Mouse (Mus musculus): Measurements from ENCODE around the gene 4930562C15Rik.
"Not testable (repeated sequence)": the region's sequence is repeated elsewhere in the genome, so short reads cannot be mapped to it uniquely, and the experiment has no call there.

The 4930562C15Rik gene

DNA sequence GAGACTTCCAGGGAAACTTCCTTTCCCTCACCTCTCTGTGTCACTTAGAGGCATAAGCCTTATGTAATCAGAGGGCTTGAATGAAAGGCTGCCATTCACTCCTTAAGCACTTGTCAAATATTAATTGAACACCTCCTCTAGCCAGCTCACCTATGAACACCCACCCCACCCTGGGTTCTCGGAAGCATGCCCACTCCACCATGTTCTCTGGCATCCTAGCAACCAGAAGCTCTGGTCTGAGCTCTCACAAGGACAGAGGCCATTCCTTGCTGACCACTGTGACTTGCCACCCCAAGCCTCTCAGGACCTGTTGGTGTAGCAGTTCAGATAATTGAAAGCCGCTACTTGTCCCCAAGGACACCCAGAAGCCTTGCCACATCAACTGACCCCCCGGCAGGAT lies at the start of gene 4930562C15Rik:
Gene 4930562C15Rik (plus strand): TSS at position 226 of the 400 bp plus-strand sequence.
- no peak for DNase-seq (ENCODE audit: low spot score in 2 of 2)

DNA sequence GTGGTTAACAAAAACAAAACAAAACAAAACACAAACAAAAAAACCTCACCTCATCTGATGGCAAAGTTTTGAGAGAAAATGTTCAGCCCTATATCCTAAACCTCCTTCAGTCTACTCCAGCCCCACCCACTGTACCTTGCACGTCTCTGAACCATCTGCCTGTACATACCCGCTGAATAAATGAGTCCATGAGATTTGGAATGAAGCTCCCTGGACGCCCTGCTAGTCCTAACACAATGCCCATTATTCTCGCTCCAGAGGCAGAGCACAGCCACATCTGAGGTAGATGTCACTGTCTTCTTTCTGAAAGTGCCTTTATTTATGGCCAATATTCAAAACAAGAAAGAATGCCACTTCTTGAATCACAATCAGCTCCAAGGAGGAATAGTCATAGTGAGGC lies 49.5 kb upstream of the 4930562C15Rik start:
- DNase-seq (ENCODE audit: low spot score in 2 of 2) = no peak

DNA sequence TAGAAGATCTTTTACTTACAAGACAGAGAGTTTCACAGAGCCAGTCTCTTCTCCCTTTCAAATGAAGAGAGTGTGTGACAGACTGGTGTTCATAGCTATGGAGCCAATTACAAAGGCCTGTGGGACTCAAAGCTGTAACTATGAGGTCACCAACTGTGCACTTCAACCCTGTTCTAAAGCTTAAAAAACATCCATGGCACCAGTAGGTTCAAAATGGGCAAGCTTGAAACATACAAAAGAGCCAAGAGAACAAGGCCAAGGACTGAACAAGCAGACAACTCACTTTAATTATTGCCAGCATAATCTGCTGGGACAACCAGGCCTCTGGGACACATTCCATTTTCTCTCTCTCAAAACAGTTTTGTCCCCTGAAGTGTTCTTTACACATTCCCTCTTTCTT lies 47.0 kb upstream of the 4930562C15Rik start:
- no peak for DNase-seq (ENCODE audit: low spot score in 2 of 2)

DNA sequence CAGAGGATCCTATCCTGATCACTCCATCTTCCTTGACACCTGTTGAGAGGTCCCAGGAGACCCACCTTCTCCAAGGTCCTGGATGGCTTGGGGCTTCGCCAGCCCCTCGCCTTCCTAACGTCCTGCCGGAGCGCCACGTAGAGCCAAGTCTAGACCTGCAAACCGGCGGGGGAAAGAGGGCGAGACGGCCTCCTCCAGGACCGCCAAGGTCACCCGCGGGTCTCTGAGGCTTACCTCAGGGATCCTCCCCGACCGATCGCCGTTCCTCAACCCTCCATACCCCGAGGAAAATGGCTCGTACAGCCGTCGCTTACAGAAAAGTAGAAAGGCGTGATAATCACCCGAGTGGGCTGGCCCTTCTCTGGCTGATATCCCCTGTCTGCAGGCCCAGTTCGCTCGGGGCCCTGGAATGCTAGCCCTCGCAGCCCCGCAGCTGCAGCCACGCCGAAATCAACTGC lies 45.9 kb upstream of the 4930562C15Rik start:
- peak in 1 of 2 experiments; percentile 38 for DNase-seq (ENCODE audit: low spot score in 2 of 2)

DNA sequence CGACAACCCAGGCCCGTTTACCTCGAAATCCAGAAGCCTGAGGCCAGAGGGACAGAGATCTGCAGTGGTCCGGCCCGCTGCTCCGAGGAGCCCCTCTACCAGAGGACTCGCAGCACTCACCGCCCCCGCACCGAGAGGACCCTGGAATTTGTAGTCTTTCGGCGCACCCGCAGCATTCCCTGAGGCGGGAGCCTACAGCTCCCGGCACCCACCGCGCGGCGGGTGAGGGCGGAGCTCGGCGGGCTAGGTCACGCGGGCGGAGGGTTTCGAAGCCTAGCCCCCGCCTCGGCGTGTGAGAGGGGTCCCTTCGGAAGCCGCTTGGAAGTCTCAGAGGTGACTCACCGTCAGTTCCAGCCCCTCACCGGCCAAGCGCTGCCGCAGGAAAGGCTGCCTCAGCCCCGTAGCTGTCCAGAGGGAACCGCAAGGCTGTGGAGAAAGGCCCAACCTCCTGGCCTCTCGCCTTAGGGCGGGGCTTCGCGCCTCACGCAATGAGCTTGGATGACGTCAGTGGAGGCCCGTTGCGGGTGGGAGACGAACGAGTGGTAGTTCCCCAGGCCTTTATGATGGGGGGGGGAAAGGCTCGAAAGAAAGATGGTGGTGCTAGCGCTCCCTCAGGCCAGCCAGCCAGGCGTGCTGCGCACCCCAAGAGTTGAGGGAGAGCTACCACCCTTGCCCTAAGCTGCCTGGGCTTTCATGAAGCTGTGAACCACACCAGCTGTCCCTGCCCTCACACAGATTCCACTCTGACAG lies 45.2 kb upstream of the 4930562C15Rik start, which contains the start of gene Cdip1:
Gene Cdip1 (minus strand): TSS at position 483 of the 750 bp plus-strand sequence.
- peak; percentile 91 to 95 for DNase-seq (ENCODE audit: low spot score in 2 of 2)

DNA sequence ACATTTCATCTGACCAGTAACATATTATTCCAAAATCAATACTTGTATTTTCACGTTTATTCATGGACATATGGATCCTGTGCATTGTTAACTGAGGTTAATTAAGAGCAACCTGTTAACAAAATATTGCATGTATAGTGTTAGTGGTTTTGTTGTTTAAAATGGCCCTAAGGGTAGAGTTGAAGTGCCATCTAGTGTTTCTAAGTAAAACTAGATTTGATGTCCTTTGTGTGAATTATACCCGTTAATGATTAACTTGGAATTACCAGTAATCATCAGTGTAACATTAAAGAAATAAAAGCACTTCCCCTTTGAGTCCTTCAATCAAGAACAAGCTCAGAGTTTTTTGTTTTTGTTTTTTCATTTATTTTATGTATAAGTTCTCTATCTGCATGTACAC lies 43.9 kb upstream of the 4930562C15Rik start:
- DNase-seq (ENCODE audit: low spot score in 2 of 2) = no peak

DNA sequence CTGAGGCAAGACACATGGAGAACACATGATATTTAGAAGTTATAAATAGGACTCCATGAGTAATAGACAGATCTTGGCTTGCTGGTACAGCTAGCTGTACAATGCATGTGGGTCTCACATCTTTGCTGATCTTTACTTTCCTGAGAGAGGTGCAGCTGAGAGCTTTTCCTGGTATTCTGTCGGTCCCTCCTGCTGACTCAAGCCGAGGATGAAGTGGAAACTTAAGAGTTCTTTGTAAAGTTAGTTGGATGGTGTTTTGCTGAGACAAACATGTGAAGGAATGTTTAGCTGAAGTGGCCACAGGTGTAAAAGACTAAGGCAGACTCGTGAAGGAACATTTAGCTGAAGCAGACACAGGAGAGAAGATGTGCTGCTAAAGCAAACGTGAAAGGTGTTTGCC lies 38.6 kb upstream of the 4930562C15Rik start:
- no peak for DNase-seq (ENCODE audit: low spot score in 2 of 2)

DNA sequence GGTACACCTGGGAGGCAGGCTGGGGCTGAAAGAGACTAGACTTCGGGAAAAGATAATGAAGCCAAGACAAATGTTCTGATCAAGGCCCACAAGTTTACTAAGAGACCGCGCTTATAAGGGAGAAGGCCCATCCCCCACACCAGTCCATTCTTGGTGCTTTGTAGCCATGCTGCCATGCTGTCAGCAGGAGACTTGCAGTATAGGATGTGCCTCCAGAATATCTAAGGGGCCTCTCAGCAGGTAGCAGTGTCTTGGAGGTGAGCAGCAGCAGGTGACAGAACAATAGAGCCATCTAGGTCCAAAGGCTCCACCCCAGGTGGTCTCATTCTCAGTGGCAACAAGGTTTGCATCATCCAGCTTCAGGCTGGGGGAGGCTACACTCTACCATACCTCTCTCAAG lies 16.9 kb upstream of the 4930562C15Rik start:
- no peak for DNase-seq (ENCODE audit: low spot score in 2 of 2)

DNA sequence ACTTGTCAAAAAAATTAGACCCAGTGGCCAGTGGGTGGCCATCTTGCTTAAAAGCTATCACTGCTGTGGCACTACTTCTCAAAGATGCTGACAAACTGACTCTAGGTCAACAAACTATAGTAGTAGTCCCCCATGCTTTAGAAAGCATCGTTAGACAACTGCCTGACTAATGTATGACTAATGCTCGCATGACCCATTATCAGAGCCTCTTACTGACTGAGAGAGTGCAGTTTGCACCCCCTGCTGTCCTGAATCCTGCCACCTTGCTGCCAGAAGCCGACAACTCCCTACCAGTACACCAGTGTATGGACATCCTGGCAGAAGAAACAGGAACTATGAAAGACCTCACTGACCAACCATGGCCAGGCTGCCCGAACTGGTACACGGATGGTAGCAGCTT lies 10.8 kb upstream of the 4930562C15Rik start:
- not testable (repeated sequence) for DNase-seq (ENCODE audit: low spot score in 2 of 2)

DNA sequence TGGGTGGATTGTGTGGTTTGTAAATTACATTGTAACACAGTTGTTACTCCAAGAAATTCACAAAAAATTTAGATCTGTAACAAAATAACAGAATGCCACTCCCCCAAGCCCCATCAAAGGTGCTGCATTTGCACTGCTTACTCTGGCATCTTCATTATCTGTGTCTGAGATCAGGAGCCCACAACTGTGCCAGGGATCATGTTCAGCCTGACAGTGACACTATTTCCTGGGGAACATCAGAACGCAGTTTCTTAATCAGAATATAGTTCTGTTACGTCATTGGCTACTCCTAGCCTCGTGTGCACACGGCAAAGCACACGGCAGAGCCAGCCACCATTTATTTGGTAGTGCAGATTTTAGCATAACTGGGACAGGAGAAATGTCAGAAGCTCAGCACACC lies 7.6 kb upstream of the 4930562C15Rik start:
- no peak for DNase-seq (ENCODE audit: low spot score in 2 of 2)

DNA sequence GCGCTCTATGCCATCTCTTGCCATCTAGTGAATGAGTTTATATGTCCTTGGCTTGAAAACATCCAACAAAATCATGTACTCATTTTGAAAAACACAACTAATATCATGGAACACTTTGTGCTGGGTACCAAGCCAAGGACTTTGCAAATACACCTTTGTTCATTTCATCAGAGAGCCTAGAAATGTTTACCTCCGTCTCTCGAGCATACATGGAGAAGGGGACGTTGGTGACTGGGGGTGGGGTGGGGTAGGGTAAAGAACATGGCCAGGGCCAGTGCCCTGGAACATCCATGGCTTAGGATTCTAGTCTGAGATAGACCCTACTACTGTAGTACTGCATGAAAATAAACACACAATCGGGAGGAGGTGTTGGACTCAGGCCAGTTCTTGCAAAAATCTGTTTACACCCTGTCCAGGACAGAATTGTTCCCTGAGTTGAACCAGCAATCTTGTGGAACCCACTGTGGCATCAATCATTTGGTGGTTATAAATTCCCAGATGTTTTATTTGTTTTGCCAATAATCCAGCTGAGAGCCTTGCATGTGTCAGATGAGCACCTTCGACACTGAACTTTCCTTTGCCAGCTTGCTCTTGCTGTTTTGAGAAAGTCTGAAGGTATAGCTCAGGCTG lies 5.8 kb upstream of the 4930562C15Rik start:
- no peak for DNase-seq (ENCODE audit: low spot score in 2 of 2)

DNA sequence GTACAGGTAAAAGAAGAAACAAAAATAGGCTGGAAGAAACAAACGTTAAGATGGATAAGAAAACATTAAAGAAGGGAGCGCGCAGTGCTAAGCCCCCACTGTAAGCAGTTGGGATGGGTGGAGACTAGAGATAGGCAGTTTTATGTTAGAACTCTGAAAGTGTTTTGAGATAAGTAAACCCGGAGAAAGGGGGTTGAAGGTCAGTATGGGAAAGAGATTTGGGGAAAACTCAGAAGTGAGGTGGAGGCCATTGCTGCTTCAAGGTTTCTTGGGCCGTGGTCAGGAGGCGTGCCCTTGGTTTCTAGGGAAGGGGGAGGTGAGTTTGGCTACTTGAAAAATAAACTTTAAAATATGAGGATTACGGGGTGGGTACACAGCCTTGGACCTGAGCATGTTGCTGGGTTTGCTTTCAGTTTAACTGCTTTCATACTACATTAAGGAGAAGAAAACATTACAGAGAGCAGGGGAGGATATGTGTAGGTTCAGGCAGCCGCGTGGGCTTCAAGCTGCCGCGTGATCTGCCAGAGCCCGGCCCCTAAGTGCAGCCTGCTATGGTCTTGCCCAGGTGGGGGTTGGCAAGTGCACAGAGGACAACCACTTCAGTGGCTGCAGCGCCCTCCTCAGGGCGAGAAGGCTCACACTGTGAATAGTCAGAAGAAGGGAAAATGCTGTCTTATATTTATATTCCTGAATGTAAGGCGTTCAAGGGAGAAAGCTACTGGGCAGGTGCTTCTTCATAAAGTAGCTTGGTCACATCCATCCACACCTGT lies 3.4 kb upstream of the 4930562C15Rik start:
- DNase-seq (ENCODE audit: low spot score in 2 of 2) = peak in 1 of 2 experiments; percentile 21

DNA sequence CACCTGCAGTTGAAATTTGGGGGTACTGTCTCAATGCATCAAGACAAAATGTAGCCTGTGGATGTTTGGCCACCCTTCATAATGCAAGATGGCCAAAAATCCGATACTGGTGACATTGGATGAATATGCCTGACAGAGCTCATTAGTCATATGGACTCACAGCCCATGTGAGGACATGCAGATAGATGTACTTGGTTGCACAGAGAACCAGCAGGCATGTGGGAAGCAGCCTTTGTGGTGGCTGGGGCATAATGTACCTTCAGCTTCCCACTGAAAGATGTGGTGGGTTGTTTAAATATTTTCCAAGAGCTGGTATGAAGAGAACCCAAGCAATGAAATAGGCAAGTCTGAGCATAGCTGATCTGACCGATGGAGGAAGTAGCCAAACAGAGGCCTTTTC lies 1.4 kb upstream of the 4930562C15Rik start:
- DNase-seq (ENCODE audit: low spot score in 2 of 2) = no peak

DNA sequence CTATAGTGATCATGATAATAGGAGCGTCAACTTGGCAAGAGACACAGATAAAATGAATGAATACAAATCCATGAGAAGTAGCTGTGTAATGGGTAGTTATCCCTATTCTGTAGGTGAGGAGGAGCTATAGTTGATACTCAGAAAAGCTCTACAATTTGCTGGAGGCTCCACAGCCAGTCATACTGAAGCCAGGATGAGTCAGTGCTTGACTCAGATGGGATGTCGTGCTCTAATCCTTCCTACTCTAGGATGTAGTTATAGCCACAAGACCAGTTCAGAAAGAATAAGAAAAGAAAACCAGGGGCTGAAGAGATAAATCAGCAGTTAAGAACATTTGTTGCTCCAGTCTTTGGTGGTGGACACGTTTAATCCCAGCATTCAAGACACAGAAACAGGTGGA lies 2.4 kb downstream of the 4930562C15Rik start:
- no peak for DNase-seq (ENCODE audit: low spot score in 2 of 2)

DNA sequence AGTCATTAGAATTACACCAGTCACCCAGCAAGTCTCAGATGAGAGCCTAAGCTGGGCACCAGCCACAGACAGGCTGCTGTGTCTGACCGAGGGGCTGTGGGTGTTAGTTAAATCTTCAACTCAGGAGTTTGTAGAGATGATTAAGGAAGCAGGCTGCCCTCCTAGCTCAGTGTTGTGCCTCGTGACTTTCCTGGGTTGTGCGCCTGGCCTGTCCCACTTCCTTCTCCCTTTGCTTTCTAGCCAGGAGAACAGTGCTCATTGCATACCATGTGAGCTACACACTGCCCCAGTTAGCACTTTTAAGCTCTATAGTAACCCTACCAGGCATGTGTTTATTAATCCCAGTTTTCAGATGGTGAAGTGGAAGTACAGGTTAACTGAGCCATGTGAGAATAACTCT lies 4.3 kb downstream of the 4930562C15Rik start:
- DNase-seq (ENCODE audit: low spot score in 2 of 2) = no peak

DNA sequence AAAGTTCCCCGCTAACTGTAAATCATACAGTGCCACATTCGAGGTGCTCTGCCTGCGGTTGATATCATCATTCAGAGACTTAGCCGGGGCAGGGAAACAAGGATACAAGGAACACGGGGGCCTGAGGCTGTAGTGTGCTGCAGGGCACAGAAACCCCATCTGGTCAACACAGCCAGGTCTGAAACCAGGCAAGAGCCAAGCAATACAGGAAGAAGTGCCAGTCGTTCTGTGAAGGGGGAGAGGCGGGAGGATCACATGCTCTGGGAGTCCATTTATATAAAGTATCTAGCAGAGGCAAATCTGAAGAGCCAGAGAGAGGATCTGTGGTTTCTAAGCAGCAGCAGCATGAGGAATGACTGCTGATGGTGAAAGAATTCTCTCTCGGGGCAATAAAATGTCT lies 5.0 kb downstream of the 4930562C15Rik start:
- no peak for DNase-seq (ENCODE audit: low spot score in 2 of 2)

DNA sequence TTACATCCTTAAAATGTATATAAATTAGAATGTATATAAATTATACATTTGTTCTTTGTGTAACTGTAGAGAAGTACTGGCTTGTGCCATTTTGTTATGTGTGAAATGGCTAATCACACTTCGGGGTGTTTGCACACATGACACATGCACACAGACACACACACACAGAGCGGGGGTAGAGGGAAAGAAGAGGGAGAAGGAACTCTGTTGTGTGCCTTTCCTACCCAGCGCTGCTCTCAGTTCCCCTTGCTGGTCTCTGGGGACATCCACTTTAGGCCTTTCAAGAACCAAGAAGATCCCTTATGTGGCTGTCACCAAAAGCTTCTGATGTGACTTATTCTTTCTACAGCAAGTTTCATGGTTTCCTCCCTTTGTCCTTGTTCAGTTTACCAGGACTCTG lies 11.8 kb downstream of the 4930562C15Rik start:
- DNase-seq (ENCODE audit: low spot score in 2 of 2) = no peak

DNA sequence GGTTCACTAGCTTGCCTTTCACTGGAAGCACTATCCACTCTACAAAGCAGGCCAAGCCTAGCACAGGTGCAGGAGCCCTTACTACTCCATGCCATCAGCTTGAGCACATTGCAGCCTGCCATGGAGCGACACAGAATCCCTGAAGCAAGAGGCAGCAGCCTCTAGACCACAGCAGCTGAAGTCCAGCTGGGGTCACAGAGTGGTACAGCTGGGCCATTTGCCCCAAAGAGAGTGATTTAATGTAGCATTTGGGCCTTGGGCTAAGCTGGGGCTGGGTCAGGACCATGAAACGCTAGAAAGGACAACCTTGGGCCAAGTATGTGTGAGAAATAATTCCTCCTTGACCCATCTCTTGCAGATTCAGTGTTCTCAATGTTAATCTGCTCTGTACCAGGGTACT lies 12.9 kb downstream of the 4930562C15Rik start:
- no peak for DNase-seq (ENCODE audit: low spot score in 2 of 2)

DNA sequence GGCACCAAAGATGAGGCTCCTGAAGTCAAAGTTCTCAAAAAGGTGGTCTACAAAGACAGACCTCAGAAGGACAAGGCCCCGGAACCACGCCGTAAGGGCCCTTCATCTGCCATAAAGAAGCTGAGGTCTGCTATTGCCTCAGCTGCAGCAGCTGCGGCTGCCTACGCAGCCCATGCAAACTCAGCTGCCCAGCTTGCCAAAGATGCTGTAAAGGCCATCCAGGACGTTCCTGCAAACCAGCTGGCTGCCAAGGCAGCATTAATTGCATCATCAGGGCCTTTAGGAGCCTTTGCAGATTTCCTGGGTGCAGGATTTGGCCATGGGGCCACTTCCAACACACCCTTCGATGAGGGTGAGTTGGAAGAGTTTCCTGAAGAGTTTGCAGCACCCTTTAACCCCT lies 15.1 kb downstream of the 4930562C15Rik start:
- no peak for DNase-seq (ENCODE audit: low spot score in 2 of 2)

DNA sequence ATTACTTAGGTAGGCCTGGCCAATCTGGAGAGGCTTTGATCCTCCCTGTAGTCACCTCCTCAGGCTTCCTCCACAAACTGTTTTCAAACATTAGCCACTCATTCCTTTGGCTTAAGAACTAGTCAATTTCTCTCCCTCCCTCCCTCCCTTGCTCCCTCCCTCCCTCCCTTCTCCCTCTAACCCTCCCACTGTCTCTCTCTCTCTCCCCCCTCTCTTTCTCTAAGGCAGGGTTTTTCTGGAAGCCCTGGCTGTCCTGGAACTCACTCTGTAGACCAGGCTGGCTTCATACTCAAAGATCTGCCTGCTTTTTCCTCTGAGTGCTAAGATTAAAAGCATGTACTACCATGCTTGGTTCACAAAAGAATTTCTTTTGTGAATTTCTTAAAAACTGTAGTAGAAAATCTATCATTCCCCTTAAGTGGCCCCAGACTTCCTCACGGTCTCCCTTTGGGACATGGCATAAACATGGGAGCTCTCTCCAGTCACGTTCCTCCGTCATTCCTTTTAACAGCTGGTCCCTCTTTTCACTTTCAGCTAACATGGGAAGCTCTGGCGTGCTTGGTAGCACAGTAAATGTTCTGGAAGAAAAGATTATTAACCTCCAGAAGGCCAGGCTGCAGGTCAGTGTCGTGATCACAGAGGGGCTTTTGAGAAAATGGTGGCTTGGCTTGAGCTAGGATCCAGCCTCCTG lies 15.9 kb downstream of the 4930562C15Rik start:
- DNase-seq (ENCODE audit: low spot score in 2 of 2) = no peak

DNA sequence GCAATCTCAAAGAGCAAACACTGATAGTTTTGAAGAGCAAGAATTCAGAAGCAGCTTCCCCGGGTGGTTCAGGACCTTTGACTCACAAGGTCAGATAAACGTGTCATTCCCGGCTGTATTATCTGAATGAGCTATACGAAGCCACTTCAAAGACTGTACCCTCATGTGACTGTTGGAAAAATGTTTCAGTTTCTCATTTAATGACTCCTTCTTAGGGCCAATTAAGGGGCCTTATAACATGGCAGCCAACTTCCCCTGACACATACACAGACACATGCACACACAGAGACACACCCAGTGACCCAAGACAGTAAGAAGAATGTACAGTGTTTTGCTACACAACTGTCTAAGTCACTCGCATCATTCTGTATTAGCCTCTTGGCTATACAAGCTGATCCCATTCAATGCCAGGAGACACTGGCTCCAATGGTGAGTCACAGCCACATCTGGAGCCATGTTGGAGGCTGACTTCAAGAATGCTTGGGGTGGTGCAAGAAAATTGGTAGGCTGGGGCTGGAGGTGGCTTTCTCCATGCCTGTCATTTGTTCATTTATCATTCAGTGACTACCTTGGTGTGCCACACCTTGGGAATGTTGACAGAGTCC lies 19.9 kb downstream of the 4930562C15Rik start:
- DNase-seq (ENCODE audit: low spot score in 2 of 2) = no peak

DNA sequence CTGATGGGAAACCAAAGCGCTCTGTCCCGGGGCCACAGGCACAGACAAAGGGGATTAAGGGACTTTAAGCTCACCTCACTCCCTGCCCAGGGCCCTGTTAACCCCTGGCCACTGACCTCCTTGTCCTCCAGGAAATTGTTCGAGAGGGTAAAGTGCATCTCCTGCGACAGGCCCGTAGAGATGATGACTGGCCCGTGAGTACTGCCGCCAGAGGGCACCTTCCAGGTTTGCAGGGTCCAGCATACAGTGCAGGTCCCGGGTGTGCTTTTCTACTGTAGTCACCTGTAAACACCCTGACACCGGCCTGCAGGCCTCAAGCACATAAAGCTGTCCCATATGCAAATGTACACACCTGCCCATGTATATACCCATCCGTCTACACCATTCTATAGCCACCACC lies 26.2 kb downstream of the 4930562C15Rik start:
- DNase-seq (ENCODE audit: low spot score in 2 of 2) = no peak

Data from frontal cortex, postnatal 14 days (tissue).